Mouse (Mus musculus): Measurements from ENCODE around the gene Amfr. TPM values are rescaled to one million over a fixed set of nuclear protein-coding genes. Genes with fewer than 3 reads are reported as not detected.
A peak's percentile ranks its signal among the peaks of the same experiment; 100 is the strongest.

Amfr gene
- total RNA-seq (2022) = 100 to 1,000 TPM; 127 to 153 (median 133) TPM

- peak; percentile 33 for DNase-seq (ENCODE audit: low spot score)
Measured at GRCm38 (mm10) chr8:94012013-94012951, at the start of gene Amfr. Gene Amfr (minus strand): TSS chr8:94012842.

DNA sequence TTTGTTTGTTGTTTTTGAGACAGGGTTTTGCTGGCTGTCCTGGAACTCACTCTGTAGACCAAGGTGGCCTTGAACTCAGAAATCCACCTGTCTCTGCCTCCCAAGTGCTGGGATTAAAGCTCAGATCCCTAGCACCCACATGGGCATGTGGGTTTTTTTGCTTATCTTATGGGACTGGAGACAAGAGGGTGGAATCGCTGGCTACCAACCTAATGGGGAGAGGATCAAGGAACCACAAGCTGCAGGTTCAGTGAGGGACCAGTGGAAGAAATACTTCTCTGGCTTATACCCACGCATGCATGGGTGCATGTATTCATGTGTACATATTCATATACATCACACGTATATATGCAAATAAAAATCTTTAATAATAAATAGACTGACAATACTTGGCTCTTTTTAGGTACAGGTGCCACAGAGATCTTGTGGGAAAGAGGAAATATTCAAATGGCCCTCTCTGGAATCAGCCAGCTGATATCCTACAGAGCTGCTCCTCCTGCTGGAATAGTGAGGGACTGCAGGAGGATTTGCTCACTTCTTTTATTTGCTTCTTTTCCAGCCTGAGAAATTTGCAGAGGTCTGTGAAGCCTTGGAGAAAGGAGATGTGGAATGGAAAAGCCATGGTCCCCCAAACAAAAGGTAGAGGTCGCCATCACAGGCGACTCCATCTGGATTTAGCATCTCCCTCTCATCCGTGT is 44.7 kb upstream of the Amfr start:
- peak; percentile 34 for DNase-seq (ENCODE audit: low spot score)

DNA sequence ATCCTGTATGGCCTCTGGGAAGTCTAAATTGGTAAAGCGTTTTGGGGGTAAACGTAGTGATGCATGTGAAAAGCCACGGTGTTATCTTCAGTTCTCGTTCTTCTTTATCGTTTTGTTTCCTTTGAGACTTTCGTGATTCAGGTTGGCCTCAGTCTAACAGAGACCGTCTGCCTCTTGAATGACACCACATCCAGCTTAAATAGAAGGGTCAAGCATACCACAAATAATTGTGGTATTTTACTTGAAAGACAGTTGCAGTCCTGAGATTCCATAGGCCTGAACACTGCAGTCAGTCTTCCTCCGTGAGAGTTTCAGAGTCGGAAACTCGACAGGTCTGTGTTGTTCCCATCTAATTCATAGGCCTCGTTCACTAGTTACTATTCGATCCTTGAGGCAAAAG is 40.1 kb upstream of the Amfr start:
- DNase-seq (ENCODE audit: low spot score) = no peak

DNA sequence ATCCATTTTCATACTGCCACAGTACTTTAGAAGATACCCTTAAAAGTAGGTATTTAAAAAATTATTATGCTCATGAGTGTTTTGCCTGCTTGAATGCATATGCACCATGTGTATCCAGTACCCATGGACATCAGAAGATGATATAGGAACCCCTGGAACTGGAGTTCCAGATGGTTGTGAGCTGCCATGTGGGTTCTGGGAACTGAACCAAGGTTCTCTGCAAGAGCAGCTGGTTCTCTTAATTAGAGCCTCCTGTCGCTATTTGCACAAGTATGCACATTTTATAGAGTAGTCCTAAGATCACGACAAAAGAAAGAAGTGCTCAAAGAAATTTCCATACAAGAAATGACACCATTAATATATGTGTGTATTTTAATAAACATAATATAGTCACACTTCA is 35.2 kb upstream of the Amfr start:
- DNase-seq (ENCODE audit: low spot score) = no peak

GRCm38 (mm10) chr8:94037806-94038205 is 25.2 kb upstream of the Amfr start:
- DNase-seq (ENCODE audit: low spot score) = no peak

DNA sequence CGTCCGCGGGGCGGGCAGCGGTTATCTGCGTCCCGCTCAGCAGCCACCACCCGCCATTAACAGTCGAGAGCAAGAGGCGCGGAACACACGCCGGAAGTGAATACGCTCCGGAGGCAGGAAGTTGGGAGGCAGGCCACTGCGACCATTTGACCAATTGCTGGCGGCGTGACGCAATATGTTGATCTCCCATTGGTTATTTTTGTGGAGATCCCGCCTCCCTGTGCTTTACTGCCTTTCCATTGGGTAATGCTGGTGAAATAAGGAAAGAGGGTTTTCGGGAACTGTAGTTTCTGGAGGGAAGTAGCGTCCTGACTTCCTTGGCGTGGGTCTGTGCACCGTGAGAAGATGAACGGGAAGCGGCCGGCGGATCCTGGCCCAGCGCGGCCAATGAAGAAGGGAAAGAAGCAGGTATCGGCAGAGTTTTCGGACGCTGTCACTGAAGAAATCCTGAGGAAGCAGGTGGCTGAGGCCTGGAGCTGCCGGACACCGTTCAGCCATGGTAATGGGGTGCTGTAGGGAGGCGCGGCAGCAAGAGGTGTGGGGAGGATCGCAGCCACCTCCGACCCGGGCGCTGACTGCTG is 24.4 kb upstream of the Amfr start, which contains the start of the genes Nudt21 and Ogfod1:
Gene Nudt21, minus strand, starts transcription at position 88 of the 581 bp plus-strand sequence.
Gene Ogfod1, plus strand, starts transcription at position 255 of the 581 bp plus-strand sequence.
- DNase-seq (ENCODE audit: low spot score) = peak; percentile 98

DNA sequence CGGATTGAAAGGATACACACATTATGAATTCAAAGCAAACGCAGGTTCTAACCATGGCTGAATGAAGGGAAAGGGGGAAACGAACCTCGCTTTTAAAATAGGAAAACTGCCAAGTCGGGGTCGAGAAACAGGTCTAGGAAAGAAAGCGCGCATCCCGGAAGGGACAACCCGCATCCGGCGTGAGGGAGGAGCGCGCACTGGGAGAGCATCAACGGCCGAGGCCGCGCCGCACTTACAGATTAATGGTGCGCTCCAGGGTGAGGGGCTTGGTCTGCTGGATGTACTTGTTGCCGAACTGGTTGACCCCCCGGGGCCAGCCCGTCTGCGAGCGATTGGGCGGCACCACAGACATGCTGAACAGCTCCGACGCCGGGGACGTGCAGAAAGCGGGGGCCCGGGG is 23.9 kb upstream of the Amfr start:
- DNase-seq (ENCODE audit: low spot score) = peak; percentile 24

- DNase-seq (ENCODE audit: low spot score) = no peak
Measured at GRCm38 (mm10) chr8:94035200-94035599, 22.6 kb upstream of the Amfr start.

GRCm38 (mm10) chr8:94033601-94034000 is 21.0 kb upstream of the Amfr start:
- no peak for DNase-seq (ENCODE audit: low spot score)

DNA sequence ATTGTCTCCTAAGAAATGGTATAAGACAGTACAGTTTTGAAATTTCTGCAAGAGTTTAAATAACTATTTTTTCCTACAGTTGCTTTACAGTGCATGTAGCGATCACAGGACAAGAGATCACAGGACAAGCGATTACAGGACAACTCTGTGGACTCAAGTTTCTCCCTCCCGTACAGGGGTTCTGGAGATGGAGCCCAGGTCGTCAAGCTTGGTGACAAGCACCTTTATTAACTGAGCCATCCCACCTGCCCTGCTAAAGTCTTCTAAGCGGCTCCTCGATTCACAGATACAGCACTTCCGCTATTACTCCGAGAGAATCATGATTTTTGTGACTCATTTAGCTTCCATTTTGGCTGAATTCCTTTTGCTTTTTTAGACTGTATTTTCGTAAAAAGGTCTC is 17.1 kb upstream of the Amfr start:
- DNase-seq (ENCODE audit: low spot score) = no peak

- no peak for DNase-seq (ENCODE audit: low spot score)
Measured at GRCm38 (mm10) chr8:94023916-94024315, 11.3 kb upstream of the Amfr start.

DNA sequence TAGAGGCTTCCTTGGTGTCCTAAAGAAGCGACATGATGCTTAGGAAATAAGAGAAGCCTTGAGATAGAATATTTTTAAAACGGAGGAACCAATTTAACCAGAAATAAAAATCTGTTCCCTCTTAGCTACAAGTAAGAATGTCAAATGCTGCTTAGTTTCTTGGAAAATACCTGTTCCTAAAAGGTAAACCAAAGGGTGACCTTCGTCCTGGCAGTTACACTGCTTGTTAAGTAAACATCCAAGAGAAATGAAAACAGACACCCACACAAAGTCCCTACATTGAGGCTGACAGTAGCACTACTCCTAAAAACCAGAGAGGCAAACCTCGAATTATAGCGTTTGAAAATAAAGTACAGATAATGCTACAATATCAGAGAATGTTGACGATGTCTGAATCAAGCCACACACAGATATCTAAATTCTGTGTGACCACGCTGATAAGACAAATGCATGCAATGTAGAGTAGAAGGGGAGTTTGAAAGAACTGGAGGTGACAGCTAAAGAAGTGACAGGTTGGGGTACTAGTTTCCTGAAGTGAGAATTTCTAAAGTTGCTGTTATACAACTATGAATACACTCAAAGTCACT is 477 bp upstream of the Amfr start:
- DNase-seq (ENCODE audit: low spot score) = no peak

- DNase-seq (ENCODE audit: low spot score) = no peak
Measured at GRCm38 (mm10) chr8:94011076-94012012, 1.3 kb downstream of the Amfr start.

- DNase-seq (ENCODE audit: low spot score) = no peak
Measured at GRCm38 (mm10) chr8:94010101-94010705, 2.4 kb downstream of the Amfr start.

- DNase-seq (ENCODE audit: low spot score) = no peak
Measured at GRCm38 (mm10) chr8:94009243-94009845, 3.3 kb downstream of the Amfr start.

- no peak for DNase-seq (ENCODE audit: low spot score)
Measured at GRCm38 (mm10) chr8:94004139-94004538, 8.5 kb downstream of the Amfr start.

GRCm38 (mm10) chr8:93998961-93999360 is 13.7 kb downstream of the Amfr start:
- DNase-seq (ENCODE audit: low spot score) = no peak

DNA sequence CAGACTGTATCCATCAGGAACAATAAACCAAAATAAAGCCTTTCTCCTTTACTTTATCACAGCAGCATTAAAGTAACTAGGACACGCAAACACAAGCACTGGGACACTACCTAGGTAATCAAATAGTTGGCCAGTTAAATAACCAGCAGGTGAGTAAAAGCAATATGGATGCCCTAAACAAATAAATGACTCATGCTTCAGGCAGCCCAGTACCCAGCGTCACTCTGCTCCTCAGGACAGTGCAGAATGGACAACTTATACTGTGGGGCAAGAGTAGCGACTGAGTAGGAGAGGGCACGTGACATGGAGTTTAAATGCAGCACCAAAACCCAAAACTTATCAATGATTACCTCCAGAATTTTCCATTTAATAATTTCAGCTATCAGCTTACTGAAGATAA is 22.9 kb downstream of the Amfr start:
- no peak for DNase-seq (ENCODE audit: low spot score)

DNA sequence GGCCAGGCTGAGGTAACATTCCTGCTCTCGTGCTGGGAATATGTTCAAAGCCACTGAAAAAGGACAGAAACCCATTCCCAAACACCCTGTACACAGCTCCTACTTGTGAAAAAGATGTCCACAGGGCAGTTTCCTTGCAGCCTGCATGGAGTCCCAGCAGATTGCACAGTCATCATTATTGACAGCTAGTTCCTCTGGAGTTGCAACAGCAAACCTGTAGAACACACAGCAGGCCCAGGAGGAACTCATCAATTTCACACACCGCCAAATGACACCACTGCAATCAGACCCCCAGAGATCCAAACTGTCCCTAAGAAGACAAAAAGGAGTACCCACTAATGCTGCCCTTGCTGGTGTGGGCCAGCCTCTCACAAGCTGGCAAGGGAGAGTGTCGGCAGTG is 27.9 kb downstream of the Amfr start:
- DNase-seq (ENCODE audit: low spot score) = no peak

- DNase-seq (ENCODE audit: low spot score) = no peak
Measured at GRCm38 (mm10) chr8:93983827-93984226, 28.8 kb downstream of the Amfr start.

All from heart, adult 8-10 months (tissue).